Mouse (Mus musculus): ENCODE results near the gene Mex3b.

The Mex3b gene

DNA sequence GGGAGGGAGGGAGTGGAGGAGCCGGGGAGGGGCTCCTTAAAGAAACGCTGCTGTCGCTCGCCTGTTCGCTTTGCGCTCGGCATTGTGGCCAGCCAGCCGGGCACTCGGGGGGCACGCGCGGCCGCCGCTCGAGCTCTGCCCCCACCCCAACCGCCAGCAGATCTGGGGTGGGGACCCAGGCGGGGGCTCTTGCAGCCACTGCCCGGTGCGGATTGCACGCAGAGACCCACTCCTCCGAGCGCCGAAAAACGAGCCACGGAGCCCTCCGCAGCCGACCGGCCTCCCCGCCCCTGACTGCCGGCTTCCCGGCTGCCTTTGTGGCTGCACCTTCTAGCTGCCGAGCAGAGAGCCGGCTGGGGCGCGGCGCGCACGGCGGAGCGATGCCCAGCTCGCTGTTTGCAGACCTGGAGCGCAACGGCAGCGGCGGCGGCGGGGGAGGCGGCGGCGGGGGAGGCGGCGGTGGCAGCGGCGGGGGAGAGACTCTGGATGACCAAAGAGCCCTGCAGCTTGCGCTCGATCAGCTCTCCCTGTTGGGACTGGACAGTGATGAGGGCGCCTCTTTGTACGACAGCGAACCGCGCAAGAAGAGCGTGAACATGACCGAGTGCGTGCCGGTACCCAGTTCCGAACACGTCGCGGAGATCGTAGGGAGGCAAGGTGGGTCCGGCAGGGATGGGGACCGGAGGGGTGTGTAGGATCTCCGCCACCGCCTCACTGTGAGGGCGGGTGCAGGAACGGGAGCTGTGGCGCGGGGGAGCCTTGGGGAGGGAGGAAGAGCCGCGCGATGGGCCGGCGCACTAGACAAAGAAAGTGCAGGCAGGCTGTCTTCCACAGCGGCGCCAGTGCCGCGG is at the start of gene Mex3b:
Mex3b (plus strand) TSS at position 63 of the 851 bp plus-strand sequence.
- DNase-seq (ENCODE audit: low spot score in 2 of 2), result peak; percentile 57 to 61

DNA sequence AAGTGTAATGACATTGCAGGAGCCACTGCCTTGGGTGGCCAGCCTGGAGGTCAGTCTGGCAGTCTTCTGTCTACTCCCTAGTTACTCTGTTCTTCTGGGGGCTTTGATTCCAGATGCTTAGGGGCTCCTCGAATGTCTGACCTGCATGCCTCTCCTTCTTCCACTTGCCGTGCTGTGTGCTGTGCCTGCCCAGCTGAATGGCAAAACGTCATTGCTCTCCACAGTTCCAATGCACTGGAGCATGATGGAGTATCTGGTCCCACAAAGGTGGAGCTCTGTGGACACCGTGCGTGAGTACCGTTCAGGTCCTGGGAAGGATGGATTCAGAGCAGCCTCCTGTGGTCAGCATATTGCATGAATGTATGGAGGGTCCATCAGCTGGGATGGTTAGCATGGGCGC is 47.6 kb upstream of the Mex3b start:
- no peak for DNase-seq (ENCODE audit: low spot score in 2 of 2)

DNA sequence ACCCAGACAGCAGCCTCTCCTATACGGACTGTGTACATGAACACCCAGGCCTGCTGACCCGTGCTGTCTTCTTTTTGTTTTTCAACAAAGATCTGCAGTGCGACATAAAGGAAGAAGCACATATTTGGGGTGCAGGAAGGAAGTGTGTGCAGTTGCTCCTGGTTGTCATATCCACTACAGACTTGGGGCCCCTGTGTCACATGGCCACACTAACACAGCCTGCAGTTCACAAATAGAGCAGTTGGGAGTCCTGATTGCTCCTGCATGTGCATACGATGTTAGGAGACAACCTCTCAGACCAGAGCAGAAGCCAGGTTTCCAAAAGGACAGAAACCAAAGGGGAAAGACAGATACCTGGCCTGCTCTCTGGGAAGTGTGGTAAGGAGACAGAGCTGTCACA is 46.5 kb upstream of the Mex3b start:
- peak; percentile 17 to 29 for DNase-seq (ENCODE audit: low spot score in 2 of 2)

DNA sequence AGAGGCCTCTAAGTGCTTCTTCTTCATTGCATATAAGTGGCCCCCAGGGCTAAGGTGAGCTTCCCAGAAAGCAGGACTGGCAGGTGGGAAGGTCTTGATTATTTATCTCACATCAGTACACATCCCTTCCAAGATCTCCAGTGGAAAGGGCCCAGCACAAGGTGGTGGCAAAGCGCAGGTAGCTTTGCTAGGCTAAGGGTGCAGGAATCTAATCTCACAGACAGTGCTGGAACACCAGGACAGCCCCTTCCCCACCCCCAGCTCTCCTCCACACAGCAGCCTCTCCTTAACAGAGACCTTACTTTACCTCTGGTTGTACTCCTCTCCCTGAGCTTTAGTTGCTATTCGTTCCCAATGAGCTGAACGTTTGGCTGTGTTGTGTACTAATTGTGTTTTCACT is 45.6 kb upstream of the Mex3b start:
- no peak for DNase-seq (ENCODE audit: low spot score in 2 of 2)

DNA sequence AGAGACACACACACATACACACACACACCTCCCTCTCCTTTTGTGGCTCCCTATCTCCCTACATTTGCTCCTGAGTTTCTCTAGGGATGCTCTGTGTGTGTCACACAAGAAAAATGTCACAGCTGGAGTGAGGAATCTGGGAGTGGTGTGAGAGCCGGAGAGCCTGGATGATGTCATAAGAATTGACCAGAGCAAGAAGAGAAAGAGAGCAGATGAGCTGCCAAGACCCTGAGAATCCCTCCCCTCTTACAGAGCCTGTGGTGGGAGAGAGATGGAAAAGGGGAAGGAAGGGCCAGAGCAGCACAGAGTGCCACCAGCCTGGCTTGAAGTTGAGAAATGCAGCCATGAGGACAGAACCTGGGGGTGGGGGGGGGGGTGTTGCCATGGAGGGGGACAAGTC is 44.6 kb upstream of the Mex3b start:
- no peak for DNase-seq (ENCODE audit: low spot score in 2 of 2)

DNA sequence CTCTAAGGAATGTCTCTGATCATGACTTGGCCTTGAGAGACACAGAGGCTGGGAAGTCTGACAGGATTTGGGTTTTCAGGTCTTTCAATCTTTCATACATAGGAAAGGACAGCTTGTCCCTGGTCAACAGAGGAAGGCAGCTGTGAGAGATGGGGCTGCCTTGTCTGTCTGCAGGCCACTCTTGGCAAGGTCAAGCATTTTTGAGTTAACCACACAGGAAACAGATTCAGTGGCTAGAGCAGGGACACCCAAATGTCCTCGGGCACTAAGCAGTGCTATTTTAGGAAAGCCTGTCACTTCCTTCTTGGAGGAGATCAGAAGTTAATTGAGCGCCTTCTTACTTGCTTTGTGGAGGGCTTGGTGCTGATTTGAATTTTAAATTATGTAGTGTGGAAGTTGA is 38.9 kb upstream of the Mex3b start:
- DNase-seq (ENCODE audit: low spot score in 2 of 2), result no peak

DNA sequence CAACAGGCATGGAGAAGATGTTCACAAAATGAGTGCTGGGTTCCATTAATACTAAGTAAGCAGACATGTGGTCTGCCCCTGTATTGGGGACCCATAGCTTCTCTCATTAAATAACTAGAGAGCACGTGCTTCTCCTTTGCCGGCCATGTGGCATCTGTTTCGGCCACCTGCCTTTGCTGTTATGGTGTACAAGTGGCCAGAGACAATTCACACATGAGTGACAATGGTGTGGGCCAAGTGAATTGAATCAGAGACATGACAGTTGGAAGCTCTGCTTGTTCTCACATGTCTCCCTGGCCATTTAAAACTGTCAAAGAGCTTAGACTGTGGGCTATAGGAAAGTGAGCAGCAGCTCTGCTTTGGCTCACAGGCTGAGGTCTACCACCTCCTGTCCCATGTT is 37.6 kb upstream of the Mex3b start:
- DNase-seq (ENCODE audit: low spot score in 2 of 2), result no peak

DNA sequence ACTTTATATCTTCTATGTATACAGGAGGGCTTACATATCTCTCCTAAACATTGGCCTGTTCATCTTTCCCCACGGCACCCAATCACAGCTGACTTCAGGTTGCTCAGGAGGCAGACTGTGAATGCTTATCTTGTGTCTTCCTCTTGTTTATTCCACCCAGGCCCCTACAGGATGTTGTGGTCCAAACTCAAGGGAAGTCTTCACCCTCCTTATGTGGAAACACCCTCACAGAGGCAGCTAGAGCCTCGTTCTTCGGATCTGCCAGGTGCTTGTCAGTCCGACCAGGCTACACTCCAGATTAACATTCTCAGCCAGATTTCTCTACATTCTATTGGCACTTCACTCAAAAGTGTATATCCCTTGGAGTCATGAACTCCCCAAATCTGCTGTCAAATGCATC is 32.7 kb upstream of the Mex3b start:
- peak; percentile 46 to 54 for DNase-seq (ENCODE audit: low spot score in 2 of 2)

DNA sequence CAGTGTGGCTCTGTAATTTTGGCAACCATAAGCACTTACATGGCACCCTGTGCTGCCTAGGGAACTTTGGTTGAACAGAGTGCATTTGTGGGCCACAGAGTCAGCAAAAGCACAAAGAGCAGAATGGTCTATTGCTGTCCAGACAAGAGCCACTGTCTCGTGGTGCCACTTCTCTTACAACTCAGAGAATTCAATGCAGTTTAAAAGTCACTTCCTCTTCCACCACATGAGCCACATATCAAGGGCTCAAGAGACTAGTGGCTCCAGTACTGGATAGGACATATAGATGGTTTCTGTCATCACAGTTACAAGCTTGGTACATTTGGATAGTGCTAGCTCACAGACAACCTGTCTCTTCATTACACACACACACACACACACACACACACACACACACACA is 28.7 kb upstream of the Mex3b start:
- no peak for DNase-seq (ENCODE audit: low spot score in 2 of 2)

DNA sequence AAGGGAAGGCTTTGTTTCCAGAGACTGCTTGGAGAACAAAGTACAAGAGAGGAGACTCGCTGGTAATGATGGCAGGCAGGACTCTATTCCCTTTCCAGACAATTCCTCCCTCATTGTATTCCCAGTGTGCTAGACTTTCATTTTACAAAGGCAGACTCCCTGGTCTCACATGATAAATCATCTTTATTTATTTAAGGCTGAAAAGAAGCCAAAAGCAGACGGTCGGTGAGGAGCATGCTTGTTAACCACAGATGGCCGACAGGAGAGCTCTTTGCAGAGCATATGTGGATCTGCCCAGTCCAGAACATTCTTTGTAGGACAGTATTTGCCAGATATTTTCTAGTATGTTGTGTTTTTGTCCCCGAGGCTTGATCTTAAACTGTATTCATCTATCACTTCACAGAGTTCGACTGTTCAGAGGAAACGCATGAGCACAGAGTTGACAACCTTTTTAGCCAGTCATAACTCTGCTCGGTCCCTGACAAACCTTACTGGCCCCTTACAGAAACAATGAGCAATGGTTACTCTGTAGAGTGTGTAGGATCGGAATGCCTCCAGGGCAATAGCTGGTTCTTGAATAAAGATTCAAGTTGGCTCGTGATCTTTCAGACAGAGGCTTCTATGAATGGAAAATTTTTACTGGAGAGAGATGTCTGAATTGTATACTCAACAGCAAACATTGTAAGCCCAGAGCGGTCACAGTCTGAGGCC is 28.0 kb upstream of the Mex3b start:
- DNase-seq (ENCODE audit: low spot score in 2 of 2), result no peak

DNA sequence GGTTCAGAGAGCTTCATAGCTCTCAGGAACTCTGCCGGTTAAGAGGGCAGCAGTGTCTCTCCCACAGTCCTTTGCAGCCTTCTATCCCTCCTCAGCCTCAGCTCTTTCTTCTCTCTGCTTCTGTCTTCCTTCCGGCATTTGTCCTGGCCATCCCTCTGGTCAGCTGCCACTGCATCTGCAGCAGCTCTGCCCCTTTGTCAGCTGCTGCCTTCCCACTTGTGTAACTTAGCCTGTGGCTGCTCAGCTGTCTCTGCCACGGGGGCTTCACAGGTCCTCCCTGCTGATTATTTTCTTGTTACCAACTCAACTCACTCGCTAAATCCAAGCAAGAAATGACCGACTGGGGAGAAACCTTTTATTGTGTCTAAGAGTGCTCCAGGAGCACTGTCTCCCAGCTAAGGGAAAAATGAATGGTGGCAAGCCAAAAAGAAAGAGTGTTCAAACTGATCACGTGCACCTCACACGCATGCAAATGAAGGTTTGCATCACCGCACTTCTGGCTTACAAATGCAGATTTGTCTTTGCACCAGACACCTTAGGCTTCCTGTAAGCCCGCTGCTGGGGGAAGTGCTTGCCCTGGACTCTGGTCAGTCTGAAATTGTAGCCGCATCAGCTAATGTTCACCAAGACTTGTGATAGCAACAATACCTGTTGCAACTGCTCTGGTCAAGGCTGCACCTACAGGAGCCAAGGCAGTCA is 24.8 kb upstream of the Mex3b start:
- DNase-seq (ENCODE audit: low spot score in 2 of 2), result no peak

DNA sequence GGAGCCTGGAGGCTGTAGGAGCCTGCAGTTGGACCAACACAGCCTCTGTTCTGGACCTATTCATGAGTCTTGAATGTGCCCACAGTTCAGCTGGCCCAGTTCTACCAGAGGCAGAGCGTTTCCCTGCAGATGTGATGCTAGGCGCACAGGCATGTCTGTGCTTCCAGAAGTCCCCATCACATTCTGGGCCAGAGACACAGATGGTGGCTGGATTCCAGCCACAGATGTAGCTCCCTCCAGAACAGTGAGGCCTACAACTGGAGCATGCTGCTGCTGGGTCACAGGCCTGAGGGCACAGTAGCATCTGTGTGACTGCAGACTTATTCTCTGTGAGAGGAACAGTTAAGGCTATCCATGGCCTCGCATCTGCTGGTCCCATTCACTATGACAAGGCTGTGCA is 16.4 kb upstream of the Mex3b start:
- no peak for DNase-seq (ENCODE audit: low spot score in 2 of 2)

DNA sequence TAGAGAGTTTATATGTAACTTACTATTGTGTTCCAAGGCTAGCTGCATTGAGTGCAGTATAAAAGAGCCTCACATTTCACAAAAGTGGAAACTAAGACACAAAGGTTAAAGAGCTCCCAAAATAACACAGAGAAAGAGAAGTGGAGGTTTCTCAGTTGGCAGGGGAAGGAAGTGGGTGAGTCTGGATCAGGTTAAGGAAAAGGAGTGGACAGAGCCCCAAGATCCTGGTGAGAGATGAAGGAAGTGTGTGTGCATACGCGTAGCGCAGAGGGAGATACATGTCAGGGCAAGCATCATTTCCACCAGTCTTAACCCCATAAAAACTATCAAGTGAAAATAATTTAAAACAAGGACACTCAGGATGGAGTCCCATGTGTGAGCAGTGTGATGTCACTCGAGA is 15.5 kb upstream of the Mex3b start:
- no peak for DNase-seq (ENCODE audit: low spot score in 2 of 2)

DNA sequence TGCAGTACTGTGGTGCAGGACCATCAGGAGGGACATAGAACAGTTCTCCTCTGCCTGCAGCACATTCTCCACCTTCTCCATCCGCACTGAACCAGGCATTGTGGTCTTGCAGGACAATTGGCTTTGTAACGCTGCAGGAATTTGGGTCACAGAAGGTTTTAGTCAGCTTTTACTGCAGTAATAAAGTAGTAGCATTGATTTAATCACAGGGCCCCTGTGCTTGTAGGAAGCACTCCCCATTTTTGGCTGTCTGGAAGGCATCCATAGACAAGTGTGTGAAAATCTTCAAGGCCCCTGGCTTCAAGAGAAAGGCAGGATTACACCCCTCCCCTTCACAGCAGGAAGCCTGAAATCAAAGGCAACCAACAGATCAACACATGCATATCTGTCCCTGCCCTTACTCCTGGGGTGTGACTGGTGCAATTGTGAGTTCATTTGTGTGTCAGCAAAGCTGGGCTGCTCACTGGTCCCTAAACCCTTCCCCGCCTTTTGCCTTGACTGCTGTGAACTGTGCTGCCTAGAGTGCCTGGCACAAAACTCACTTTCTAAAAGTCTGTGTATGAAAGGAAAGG is 12.9 kb upstream of the Mex3b start:
- no peak for DNase-seq (ENCODE audit: low spot score in 2 of 2)

DNA sequence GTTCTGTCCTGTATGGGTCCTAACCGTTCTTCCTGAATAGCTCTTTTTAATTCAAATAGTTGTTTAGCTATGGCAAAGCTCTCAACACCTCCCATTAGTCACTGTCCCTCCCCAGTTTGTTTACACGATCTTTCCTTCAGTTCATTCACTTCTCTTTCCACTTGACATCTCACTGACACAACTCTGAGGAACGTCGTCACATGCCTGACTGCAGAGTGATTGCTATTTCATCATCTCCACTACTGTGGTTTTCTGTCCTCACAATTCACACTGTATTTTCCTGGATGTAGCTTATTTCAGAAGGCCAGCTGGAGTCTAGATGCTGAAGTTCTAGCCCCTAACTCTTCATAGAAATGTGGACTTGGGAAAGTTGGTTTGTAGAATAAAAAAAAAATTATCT is 8.5 kb upstream of the Mex3b start:
- DNase-seq (ENCODE audit: low spot score in 2 of 2), result no peak

DNA sequence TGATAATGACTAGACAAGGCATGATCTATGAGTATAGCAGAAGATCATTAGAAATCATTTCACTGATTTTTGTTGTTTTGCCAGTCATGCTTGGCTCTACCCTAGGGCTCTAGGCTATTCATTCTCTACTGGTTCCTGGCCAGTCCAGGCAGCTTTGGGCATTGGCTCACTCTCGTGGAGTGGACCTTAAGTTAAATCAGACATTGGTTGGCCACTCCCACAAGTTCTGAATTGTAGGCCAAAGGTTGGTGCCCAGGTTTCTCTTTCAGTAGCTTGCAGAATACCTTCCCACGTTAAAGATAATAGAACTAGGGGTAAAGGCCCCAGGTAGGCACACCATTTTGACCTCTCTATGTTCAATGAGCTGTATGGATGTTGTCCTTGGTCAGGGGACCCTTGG is 6.5 kb upstream of the Mex3b start:
- DNase-seq (ENCODE audit: low spot score in 2 of 2), result no peak

DNA sequence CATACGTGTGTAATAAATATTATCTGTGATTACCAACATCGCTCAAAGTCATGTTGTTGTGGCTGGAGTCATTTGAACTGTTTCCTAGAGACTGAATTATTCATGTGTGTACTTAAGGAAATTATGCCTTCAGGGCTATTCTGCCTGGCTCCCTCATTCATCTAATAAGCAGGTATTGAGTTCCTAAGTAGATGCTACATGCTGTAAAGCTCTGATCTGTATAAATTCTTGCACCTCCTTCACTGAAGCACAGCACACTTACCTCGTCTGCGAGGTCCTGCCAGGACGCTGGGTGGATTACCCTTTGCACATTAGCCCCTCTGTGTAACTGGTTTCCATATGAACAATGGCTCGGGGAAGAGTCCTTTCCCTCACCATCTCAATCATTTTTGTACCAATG is 3.8 kb upstream of the Mex3b start:
- DNase-seq (ENCODE audit: low spot score in 2 of 2), result no peak

DNA sequence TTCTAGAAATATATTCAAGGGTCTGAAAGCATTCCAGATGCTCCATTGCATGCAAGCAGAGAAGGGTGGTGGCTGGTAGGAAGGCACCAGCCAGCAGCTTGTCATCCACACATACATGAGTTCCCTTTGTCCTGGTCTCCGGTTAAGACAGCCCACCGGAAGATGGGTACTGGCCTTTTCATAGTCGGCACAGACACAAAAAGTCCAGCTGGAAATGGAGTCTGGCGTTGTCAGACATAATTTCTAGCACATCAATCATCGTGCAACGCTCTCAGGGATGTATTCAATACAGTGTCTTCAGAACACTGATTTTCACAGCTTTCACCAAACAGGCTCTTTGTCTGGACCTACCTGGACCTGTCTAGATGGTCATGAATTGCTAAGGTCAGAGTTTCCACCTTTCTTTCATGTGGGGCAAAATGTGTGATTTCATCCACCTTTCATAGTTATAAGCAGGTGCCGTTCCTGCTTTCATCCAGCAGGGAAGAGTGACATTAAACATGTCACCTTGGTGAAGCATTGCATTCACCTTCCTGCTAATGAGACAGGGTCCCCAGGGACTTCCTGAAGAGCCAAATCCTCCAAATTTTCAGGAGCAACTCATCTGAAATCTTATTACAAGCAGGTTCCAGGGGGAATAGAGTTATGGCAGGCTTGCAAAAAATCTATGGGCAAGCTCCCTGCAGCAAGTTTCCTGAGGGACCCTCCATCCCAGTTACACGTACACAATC is 2.7 kb upstream of the Mex3b start:
- DNase-seq (ENCODE audit: low spot score in 2 of 2), result no peak

DNA sequence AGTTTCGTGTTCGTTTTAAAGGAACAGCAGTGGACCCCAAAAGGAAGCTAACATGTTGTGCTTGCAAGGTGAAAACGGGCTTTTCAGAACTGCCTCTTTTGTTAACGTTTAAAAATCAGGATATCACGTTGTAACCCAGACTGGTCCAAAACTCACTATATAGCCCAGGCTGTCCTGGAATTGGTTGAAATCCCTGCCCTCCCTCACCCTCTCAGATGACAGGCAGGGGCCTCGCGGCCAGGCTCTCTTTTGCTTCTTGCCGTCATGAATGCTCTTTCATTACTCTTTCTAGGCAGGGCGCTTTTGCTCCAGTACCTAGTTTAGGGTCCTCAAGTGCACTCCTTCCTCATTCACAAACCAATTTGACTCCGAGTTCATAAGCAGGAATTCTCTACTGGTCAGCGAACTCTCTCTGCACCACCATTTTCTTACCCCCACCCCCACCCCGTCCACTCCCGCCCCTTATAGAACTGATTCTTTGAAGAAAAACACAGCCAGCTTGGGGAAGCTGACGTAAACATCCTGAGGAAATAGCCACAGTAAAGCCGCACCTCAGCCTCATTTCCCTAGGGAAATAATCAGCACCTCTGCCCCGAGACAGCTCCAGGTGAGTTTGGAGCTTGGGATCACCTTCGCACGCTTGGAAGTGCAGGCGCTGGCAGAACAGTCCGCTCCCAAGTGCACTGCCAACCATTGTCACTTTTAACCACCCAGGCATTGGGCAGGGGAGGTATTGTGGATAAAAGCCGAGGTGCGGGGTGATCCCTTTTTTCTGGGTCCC is 2.0 kb upstream of the Mex3b start:
- peak in 1 of 2 experiments; percentile 26 for DNase-seq (ENCODE audit: low spot score in 2 of 2)

DNA sequence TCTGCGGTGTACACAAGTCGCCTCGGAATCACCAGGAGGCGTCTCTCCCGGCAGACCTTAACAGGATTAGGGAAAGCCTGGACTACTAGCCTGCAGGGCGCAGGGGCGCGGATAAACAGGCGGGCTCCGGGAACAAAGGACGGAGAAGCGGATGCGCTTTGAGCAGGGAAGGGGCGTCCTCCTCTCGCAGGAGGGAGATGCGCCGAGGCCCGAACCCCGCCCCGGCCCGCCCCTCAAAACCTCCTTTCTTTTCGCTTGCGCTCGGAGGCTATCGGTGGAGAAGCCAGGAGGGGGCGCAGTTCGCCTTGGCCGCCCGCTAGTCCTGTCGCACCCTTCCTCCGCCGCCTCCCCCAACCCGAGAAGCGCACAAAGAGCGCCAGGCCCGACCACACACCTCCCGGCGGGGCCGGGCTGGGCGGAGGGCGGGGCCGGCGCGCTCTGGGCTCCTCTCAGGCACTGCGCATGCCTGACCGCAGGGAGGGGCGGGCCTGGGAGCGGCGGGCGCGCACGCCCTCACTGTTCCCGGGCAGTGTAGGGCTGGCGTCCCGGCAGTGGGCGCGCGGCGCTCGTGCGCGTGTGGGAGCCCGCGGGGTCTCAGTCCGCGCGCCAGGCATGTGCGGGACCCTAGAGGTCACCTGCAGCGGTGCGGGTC is 1.2 kb upstream of the Mex3b start:
- DNase-seq (ENCODE audit: low spot score in 2 of 2), result peak; percentile 99
